Mouse (Mus musculus) lung, embryonic 15.5 days (tissue): Measurements from ENCODE around the gene Pik3ca. TPM values are rescaled to one million over a fixed set of nuclear protein-coding genes. Genes with fewer than 3 reads are reported as not detected.
"Not testable (repeated sequence)": the region's sequence is repeated elsewhere in the genome, so short reads cannot be mapped to it uniquely, and the experiment has no call there.

Experiments
- ATAC-seq: fragments of 200-750 bp; cut with Nextera tagmentation; 2 replicates; pipeline ENCODE4 v1.8.0; 2017; ENCODE audit warnings: moderate number of reproducible peaks, borderline replicate concordance; ENCODE audit not compliant: low FRiP score, low TSS enrichment; ENCODE audit errors: extremely low read depth
- H3K27ac ChIP-seq: fragments of 300-500 bp; sonication (generic); 2 replicates; pipeline ENCODE4 v1.5.1; 2015; ENCODE audit warnings: moderate library complexity, mild to moderate bottlenecking, inconsistent platforms
- H3K27me3 ChIP-seq: fragments of 300-500 bp; sonication (generic); 2 replicates; pipeline ENCODE4 v1.6.1; 2015; ENCODE audit warnings: inconsistent platforms
- H3K36me3 ChIP-seq: fragments of 300-500 bp; sonication (generic); 2 replicates; pipeline ENCODE4 v1.6.1; 2015; ENCODE audit warnings: inconsistent platforms
- H3K4me1 ChIP-seq: fragments of 300-500 bp; sonication (generic); 2 replicates; pipeline ENCODE4 v1.6.1; 2015; ENCODE audit warnings: inconsistent platforms
- H3K4me2 ChIP-seq: fragments of 300-500 bp; sonication (generic); 2 replicates; pipeline ENCODE4 v1.6.1; 2015; ENCODE audit warnings: inconsistent platforms, mild to moderate bottlenecking, moderate library complexity
- H3K4me3 ChIP-seq: fragments of 300-500 bp; sonication (generic); 2 replicates; pipeline ENCODE4 v1.5.1; 2015; ENCODE audit warnings: mild to moderate bottlenecking, inconsistent platforms
- H3K9ac ChIP-seq: fragments of 300-500 bp; sonication (generic); 2 replicates; pipeline ENCODE4 v1.6.1; 2015; ENCODE audit warnings: inconsistent platforms
- H3K9me3 ChIP-seq: fragments of 300-500 bp; sonication (generic); 2 replicates; pipeline ENCODE4 v1.6.1; 2016; ENCODE audit warnings: inconsistent platforms
- WGBS: fragments of 180-500 bp; shearing (Covaris S2); methylation state at CpG from one replicate; pipeline ENCODE4 v1.1.7; 2015; 5-methylcytosine and 5-hydroxymethylcytosine counted together
- polyA plus RNA-seq: library from polyadenylated mRNA; unstranded; fragments of >200 nt; fragmentation: Nextera tagmentation; extraction: Ambion mirVana; gene quantifications from 2 replicates; pipeline ENCODE4 v1.2.1, GENCODE M21; 2015

Gene Pik3ca
- polyA plus RNA-seq, 1 experiment from 2014 or later = 10.5 TPM

DNA sequence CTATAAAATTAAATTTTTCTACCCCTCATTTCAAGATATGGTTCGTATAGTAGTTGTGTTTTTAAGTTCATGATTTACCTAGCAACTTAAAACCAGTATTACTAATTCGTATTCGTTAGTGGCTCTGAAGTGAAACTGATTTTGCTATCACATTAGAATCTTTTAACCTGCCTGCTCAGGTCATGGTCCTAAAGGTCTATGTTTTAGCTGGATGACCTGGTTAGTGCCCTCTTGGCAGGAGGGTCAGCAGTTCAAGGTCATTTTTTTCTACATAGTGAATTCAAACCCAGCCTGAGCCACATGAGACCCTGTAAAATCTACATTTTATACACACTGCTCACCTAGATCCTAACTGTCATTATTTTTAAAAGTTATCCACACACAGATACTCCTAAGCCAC, 30.9 kb downstream of the Pik3ca start:
- H3K4me3 ChIP-seq = no peak overlapping the region
- H3K36me3 ChIP-seq = no peaks in the 10 kb centered on the region
- no peak overlapping the region for H3K9ac ChIP-seq
- no peak overlapping the region for H3K4me2 ChIP-seq
- H3K9me3 ChIP-seq = no peaks in the 10 kb centered on the region
- 87% methylated on average over 3 of the region's 3 CpGs for WGBS
- H3K27ac ChIP-seq = no peak overlapping the region
- no peak for ATAC-seq
- no peaks in the 10 kb centered on the region for H3K27me3 ChIP-seq
- H3K4me1 ChIP-seq = peaks cover 17% of the 10 kb centered on the region

- peak overlapping the region; percentile 33; the same call in 1 of the 2 replicates for H3K27ac ChIP-seq
- WGBS = 31% methylated on average over 4 of the region's 4 CpGs
- H3K36me3 ChIP-seq = no peaks in the 10 kb centered on the region
- peak; percentile 62; the same call in 1 of the 2 replicates for ATAC-seq
- H3K4me2 ChIP-seq = no peak overlapping the region
- H3K9ac ChIP-seq = no peak overlapping the region
- no peak overlapping the region for H3K4me3 ChIP-seq
- no peaks in the 10 kb centered on the region for H3K9me3 ChIP-seq
- H3K27me3 ChIP-seq = no peaks in the 10 kb centered on the region
- H3K4me1 ChIP-seq = peaks cover 17% of the 10 kb centered on the region
Observed at GRCm38 (mm10) chr3:32428921-32429320, 31.4 kb downstream of the Pik3ca start.

DNA sequence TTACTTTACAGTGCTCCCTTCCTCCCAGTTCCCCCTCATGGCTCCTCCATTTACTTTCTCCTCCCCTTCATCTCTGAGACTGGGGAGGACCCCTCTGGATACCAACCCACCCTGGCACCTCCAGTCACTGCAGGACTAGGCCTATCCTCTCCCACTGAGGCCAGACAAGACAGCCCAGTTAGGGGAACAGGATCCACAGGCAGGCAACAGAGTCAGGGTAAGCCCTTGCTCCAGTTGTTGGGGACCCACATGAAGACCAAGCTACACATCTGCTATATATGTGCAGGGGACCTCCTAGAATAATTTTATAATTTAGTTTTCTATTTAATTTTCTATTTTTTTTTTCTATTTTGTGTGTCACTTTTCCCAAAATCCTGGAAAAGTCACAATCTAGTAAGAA, 31.9 kb downstream of the Pik3ca start:
- ATAC-seq, H3K9ac ChIP-seq, H3K4me2 ChIP-seq, H3K27me3 ChIP-seq, H3K9me3 ChIP-seq, H3K4me3 ChIP-seq, H3K36me3 ChIP-seq: not testable (repeated sequence)
- H3K4me1 ChIP-seq = peaks cover 17% of the 10 kb centered on the region
- peak overlapping the region; percentile 33; the same call in 1 of the 2 replicates for H3K27ac ChIP-seq

DNA sequence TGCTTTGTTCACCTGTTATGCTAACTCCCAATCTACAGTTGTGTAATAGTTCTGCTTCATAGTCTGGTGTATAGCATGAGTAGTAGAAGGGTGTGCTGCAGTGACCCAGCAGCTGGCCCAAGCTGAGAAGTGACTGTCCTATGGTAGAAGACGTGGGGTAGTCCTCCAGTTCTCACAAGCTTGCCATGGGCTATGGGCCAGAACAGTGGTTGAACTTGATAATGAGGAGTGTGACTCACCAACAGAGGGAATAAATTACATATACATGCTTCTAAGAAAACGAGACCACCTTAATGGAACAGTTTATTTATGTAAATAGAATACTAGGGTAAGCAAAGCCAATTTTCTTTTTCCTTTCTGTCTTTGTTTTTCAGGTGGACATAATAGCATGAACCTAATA, 32.9 kb downstream of the Pik3ca start:
- no peak overlapping the region for H3K27ac ChIP-seq
- ATAC-seq = no peak

DNA sequence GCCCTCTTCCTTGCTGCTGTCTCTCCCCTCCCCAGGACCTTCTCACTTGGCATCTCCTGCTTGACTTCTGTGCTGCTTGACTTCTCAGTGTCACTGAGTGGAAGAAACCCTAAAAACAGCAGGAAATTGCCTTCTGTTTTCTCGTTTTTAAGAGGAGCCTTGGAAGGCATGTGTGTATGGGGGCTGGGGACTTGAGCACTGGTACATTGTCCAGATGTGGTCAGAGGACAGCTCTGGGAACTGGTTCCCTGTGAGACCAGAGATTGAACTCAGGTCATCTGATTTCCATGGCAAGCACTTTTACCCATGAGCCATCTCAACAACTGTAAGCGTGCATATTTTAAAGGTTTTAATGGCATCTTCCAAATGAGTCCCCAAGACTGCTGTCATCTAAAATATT, 36.5 kb downstream of the Pik3ca start:
- no peak for ATAC-seq
- peaks cover 4% of the 10 kb centered on the region for H3K4me1 ChIP-seq

More for the DNA sequence above, 32.9 kb downstream of the Pik3ca start:
- Histone ChIP-seq H3K36me3 (no peaks in the 10 kb centered on the region), H3K4me1 (peaks cover 17% of the 10 kb centered on the region), H3K4me3 (no peak overlapping the region), H3K9ac (no peak overlapping the region), H3K4me2 (no peak overlapping the region), H3K9me3 (no peaks in the 10 kb centered on the region), H3K27me3 (no peaks in the 10 kb centered on the region)
- 58% methylated on average over 2 of the region's 2 CpGs for WGBS

DNA sequence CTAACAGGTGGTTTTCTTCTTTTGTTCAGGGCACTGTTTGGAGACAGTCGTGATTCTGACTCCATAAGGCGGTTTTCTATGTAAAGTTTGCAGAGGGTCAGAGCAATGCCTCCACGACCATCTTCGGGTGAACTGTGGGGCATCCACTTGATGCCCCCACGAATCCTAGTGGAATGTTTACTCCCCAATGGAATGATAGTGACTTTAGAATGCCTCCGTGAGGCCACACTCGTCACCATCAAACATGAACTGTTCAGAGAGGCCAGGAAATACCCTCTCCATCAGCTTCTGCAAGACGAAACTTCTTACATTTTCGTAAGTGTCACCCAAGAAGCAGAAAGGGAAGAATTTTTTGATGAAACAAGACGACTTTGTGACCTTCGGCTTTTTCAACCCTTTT, 38.6 kb downstream of the Pik3ca start:
- ATAC-seq = no peak
- H3K4me2 ChIP-seq = no peak overlapping the region

More for the DNA sequence above, 36.5 kb downstream of the Pik3ca start:
- WGBS = 69% methylated on average over 2 of the region's 2 CpGs
- no peak overlapping the region for H3K4me2 ChIP-seq
- no peak overlapping the region for H3K4me3 ChIP-seq
- no peak overlapping the region for H3K9ac ChIP-seq
- H3K27ac ChIP-seq = no peak overlapping the region
- no peaks in the 10 kb centered on the region for H3K9me3 ChIP-seq
- H3K27me3 ChIP-seq = no peaks in the 10 kb centered on the region
- peaks cover 21% of the 10 kb centered on the region for H3K36me3 ChIP-seq

GRCm38 (mm10) chr3:32437297-32437696, 39.8 kb downstream of the Pik3ca start:
- Histone ChIP-seq H3K4me2 (no peak overlapping the region), H3K36me3 (peaks cover 48% of the 10 kb centered on the region), H3K9ac (no peak overlapping the region), H3K4me3 (no peak overlapping the region), H3K9me3 (no peaks in the 10 kb centered on the region), H3K27ac (no peak overlapping the region), H3K4me1 (no peaks in the 10 kb centered on the region), H3K27me3 (no peaks in the 10 kb centered on the region)
- no peak for ATAC-seq
- 85% methylated on average over 6 of the region's 6 CpGs for WGBS

More for the DNA sequence above, 38.6 kb downstream of the Pik3ca start:
- H3K9me3 ChIP-seq = no peaks in the 10 kb centered on the region
- no peak overlapping the region for H3K27ac ChIP-seq
- H3K4me3 ChIP-seq = no peak overlapping the region
- H3K4me1 ChIP-seq = no peaks in the 10 kb centered on the region
- peaks cover 37% of the 10 kb centered on the region for H3K36me3 ChIP-seq
- 67% methylated on average over 11 of the region's 11 CpGs for WGBS
- no peaks in the 10 kb centered on the region for H3K27me3 ChIP-seq
- H3K9ac ChIP-seq = no peak overlapping the region

GRCm38 (mm10) chr3:32437820-32438219, 40.3 kb downstream of the Pik3ca start:
- peaks cover 51% of the 10 kb centered on the region for H3K36me3 ChIP-seq

GRCm38 (mm10) chr3:32438716-32439115, 41.2 kb downstream of the Pik3ca start:
- H3K27me3 ChIP-seq = no peaks in the 10 kb centered on the region
- no peak for ATAC-seq
- no peak overlapping the region for H3K9ac ChIP-seq
- WGBS = 82% methylated on average over 4 of the region's 4 CpGs
- H3K4me3 ChIP-seq = no peak overlapping the region
- no peaks in the 10 kb centered on the region for H3K4me1 ChIP-seq
- H3K27ac ChIP-seq = no peak overlapping the region
- peaks cover 57% of the 10 kb centered on the region for H3K36me3 ChIP-seq
- H3K4me2 ChIP-seq = no peak overlapping the region
- no peaks in the 10 kb centered on the region for H3K9me3 ChIP-seq

More at GRCm38 (mm10) chr3:32437820-32438219, 40.3 kb downstream of the Pik3ca start:
- no peak for ATAC-seq
- Histone ChIP-seq H3K9me3 (no peaks in the 10 kb centered on the region), H3K4me3 (no peak overlapping the region), H3K27ac (no peak overlapping the region), H3K4me2 (no peak overlapping the region), H3K9ac (no peak overlapping the region), H3K27me3 (no peaks in the 10 kb centered on the region), H3K4me1 (no peaks in the 10 kb centered on the region)
- 89% methylated on average over 6 of the region's 6 CpGs for WGBS

- no peak overlapping the region for H3K4me2 ChIP-seq
- no peak overlapping the region for H3K9ac ChIP-seq
- no peak for ATAC-seq
- no peak overlapping the region for H3K27ac ChIP-seq
- H3K36me3 ChIP-seq = peaks cover 73% of the 10 kb centered on the region
- H3K9me3 ChIP-seq = no peaks in the 10 kb centered on the region
- no peak overlapping the region for H3K4me3 ChIP-seq
- no peaks in the 10 kb centered on the region for H3K4me1 ChIP-seq
- no peaks in the 10 kb centered on the region for H3K27me3 ChIP-seq
Observed at GRCm38 (mm10) chr3:32441710-32442109, 44.2 kb downstream of the Pik3ca start.

GRCm38 (mm10) chr3:32454329-32455021, 57.0 kb downstream of the Pik3ca start:
- 85% methylated on average over 11 of the region's 11 CpGs for WGBS
- Histone ChIP-seq H3K9me3 (no peaks in the 10 kb centered on the region), H3K27me3 (no peaks in the 10 kb centered on the region), H3K4me2 (no peak overlapping the region), H3K9ac (no peak overlapping the region), H3K4me1 (no peaks in the 10 kb centered on the region), H3K27ac (no peak overlapping the region), H3K4me3 (no peak overlapping the region), H3K36me3 (peaks cover 66% of the 10 kb centered on the region)
- ATAC-seq = no peak

GRCm38 (mm10) chr3:32459777-32460176, 62.3 kb downstream of the Pik3ca start:
- Histone ChIP-seq H3K4me1 (no peaks in the 10 kb centered on the region), H3K27me3 (no peaks in the 10 kb centered on the region), H3K9me3 (no peaks in the 10 kb centered on the region), H3K36me3 (peaks cover 75% of the 10 kb centered on the region), H3K9ac (no peak overlapping the region), H3K27ac (no peak overlapping the region), H3K4me2 (no peak overlapping the region), H3K4me3 (no peak overlapping the region)
- ATAC-seq = no peak
- WGBS = 71% methylated on average over 4 of the region's 4 CpGs
